Mouse (Mus musculus): ENCODE measurements around the gene Rrp9.

DNA sequence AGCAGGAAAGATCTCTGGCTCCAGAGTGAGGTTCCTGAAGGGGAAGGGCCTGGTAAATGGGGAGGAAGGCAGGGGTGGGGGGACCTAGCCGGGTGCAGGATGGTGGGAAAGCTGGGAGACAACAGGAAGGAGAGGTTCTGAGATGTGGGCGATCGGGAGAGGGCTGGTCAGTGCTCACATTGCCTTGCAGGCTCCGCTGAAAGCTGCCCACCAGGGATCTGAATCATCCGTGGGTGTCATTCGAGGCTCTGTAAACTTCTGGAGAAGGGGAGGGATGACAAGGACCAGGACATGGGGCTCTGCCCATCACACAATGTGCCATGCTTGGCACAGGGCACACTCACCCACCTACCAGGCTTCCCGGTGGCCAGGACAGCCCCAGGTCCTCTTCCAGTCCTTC is 42.4 kb upstream of the Rrp9 start:
- no peak for TF ChIP-seq CTCF (IDR thresholded peaks at IDR 0.05; ENCODE audit: extremely low read depth, insufficient read depth, low read length)
- 0 out of 2 replicates have a peak, but pooled peaks have one; percentile 17 for TF ChIP-seq POLR2A (IDR thresholded peaks at IDR 0.05; ENCODE audit: extremely low read depth, insufficient read depth, low read length)
